Mouse (Mus musculus) stomach, postnatal 0 days (tissue): ENCODE measurements around the gene Specc1.

Experiments used
- CTCF ChIP-seq: IDR thresholded peaks from 2 replicates; pipeline ENCODE4 v1.5.1; 2016; ENCODE audit warnings: antibody characterized with exemption, low read depth, mild to moderate bottlenecking, moderate library complexity
- EP300 ChIP-seq: optimal IDR thresholded peaks from 2 replicates; pipeline ENCODE3; 2016; ENCODE audit warnings: antibody characterized with exemption

GRCm38 (mm10) chr11:62072406-62072805 lies 115.8 kb downstream of the Specc1 start:
- no peak for TF ChIP-seq CTCF
- TF ChIP-seq EP300: no peak
